Mouse (Mus musculus) liver, embryonic 14 days (tissue): ENCODE measurements around the gene Rdh8. TPM values are rescaled to one million over a fixed set of nuclear protein-coding genes. Genes with fewer than 3 reads are reported as not detected.

Source experiments
- polyA plus RNA-seq: library from polyadenylated mRNA; depleted of rRNA; stranded (reverse); fragments of >200 nt; gene quantifications from 2 replicates; pipeline ENCODE4 v1.2.3, GENCODE M21; 2012; rRNA removed

Gene Rdh8
- not detected in 2 replicates for polyA plus RNA-seq

DNA sequence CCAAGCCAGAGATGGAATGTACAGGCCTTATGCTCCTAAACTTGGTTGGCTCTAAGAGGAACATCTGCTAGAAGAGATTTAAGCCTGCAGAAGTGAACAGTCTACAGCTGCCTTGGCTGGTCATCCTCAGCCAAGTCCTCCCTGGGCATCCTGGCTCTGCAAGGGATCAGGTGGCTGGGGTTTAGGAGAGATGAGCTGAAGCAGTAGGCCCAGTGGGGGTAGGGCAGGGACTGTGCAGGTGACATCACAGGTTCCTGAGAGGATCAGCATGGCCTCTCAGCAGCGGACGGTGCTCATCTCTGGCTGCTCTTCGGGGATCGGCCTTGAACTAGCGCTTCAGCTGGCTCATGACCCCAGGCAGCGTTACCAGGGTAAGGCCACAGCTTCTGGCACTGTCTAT, at the start of gene Rdh8:
Gene Rdh8 (plus strand): TSS at position 268 of the 400 bp plus-strand sequence.

GRCm38 (mm10) chr9:20814521-20815272, 3.6 kb upstream of the Rdh8 start, which contains the start of gene Col5a3:
Gene Col5a3 (minus strand): TSS chr9:20815067.

DNA sequence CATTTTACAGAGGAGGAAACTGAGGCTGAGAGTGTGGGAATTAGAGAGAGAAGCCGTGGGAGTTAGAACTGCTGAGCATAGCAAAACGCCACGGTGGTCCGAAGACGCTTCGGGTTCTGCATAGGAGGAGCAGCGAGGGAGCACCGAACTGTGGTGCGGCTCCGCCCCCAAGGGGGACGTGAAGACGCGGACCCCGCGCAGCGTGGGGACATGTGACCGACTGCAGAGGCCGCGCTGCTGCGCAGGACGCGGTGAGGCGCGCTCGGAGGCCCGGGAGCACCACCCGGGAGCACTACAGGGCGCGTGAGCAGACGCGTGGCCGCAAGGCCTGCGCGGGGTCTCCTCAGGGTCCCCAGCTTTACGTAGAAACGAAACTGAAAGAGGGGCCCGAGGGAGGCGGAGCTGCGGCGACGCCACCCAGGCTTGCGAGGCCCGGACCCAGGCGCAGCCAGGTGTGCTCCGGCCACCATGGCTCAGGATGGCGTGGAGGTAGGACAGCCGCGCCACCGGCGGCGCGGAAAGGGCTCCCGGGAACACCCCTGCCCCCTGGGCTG, 50.2 kb downstream of the Rdh8 start, which contains the start of gene A230050P20Rik:
Gene A230050P20Rik (plus strand): TSS at position 195 of the 554 bp plus-strand sequence.

Other genes starting within 250 kb of the Rdh8 start
- gene Zfp846, start 237.2 kb upstream of the Rdh8 start, polyA plus RNA-seq: 1.6 and 1.9 TPM in 2 replicates
- gene Ubl5, start 175.6 kb upstream of the Rdh8 start, polyA plus RNA-seq: 192 and 193 TPM in 2 replicates
- gene Fbxl12, start 173.7 kb upstream of the Rdh8 start, polyA plus RNA-seq: 5.9 and 6.9 TPM in 2 replicates
- 12.3 and 13.3 TPM in 2 replicates for gene Pin1, start 166.4 kb upstream of the Rdh8 start, polyA plus RNA-seq
- gene Olfm2, start 72.2 kb upstream of the Rdh8 start, polyA plus RNA-seq: 0.06 and 0.12 TPM in 2 replicates
- 0.05 and 0.10 TPM in 2 replicates for gene Col5a3, start 3.4 kb upstream of the Rdh8 start, polyA plus RNA-seq
- gene A230050P20Rik, start 50.1 kb downstream of the Rdh8 start, polyA plus RNA-seq: 10.5 and 12.0 TPM in 2 replicates
- 6.1 and 7.2 TPM in 2 replicates for gene Angptl6, start 61.2 kb downstream of the Rdh8 start, polyA plus RNA-seq
- 75.4 and 82.4 TPM in 2 replicates for gene Ppan, start 69.7 kb downstream of the Rdh8 start, polyA plus RNA-seq
- gene Eif3g, start 80.1 kb downstream of the Rdh8 start, polyA plus RNA-seq: 102 and 113 TPM in 2 replicates
- 52.7 and 58.2 TPM in 2 replicates for gene Dnmt1, start 141.4 kb downstream of the Rdh8 start, polyA plus RNA-seq
- gene S1pr2, start 158.3 kb downstream of the Rdh8 start, polyA plus RNA-seq: 1.2 and 1.4 TPM in 2 replicates
- gene Mrpl4, start 184.2 kb downstream of the Rdh8 start, polyA plus RNA-seq: 27.2 and 35.9 TPM in 2 replicates
- gene Icam1, start 197.5 kb downstream of the Rdh8 start, polyA plus RNA-seq: 6.7 and 7.2 TPM in 2 replicates
- gene Icam4, start 210.9 kb downstream of the Rdh8 start, polyA plus RNA-seq: 55.5 and 64.7 TPM in 2 replicates
- 0.68 and 0.89 TPM in 2 replicates for gene Icam5, start 213.6 kb downstream of the Rdh8 start, polyA plus RNA-seq
- 0.27 and 0.32 TPM in 2 replicates for gene Zglp1, start 248.6 kb downstream of the Rdh8 start, polyA plus RNA-seq